Mouse (Mus musculus): ENCODE data around the gene Olfr106-ps.

GRCm38 (mm10) chr17:37413380-37413779 lies 23.2 kb downstream of the Olfr106-ps start:
- TF ChIP-seq CTCF (IDR thresholded peaks at IDR 0.05; ENCODE audit: low read depth) (no peak), EP300 (IDR thresholded peaks at IDR 0.05; ENCODE audit: low read depth) (no peak)

Data from liver, postnatal 0 days (tissue).